Mouse (Mus musculus): ENCODE data around the gene St6galnac4.

The St6galnac4 gene

GRCm38 (mm10) chr2:32627266-32628043 lies 40.6 kb downstream of the St6galnac4 start:
- no peak for DNase-seq (ENCODE audit: low spot score)

GRCm38 (mm10) chr2:32628044-32628550 lies 41.2 kb downstream of the St6galnac4 start:
- no peak for DNase-seq (ENCODE audit: low spot score)

DNA sequence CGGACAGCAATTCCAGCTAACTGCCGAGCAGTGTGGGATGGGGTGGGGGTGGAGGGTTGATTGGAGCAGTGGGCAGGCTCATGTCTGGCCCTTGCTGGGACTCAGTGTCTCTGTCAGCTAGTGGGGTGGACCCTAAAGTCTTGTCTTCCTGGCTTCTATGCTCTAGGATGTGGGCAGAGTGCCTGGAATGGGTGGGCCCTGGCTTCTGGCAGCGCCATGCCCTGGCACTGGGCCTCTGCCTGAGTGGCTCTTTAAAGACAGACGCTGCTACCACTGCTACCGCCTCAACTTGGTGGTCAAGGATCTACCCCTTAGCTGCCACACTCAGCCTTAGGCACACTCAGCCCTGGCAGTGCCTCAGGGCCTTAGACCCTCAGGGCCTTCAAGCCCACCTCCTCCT lies 41.8 kb downstream of the St6galnac4 start:
- peak; percentile 67 for DNase-seq (ENCODE audit: low spot score)

- DNase-seq (ENCODE audit: low spot score) = peak; percentile 93
These were observed 42.5 kb downstream of the St6galnac4 start for GRCm38 (mm10) chr2:32629276-32629976.

DNA sequence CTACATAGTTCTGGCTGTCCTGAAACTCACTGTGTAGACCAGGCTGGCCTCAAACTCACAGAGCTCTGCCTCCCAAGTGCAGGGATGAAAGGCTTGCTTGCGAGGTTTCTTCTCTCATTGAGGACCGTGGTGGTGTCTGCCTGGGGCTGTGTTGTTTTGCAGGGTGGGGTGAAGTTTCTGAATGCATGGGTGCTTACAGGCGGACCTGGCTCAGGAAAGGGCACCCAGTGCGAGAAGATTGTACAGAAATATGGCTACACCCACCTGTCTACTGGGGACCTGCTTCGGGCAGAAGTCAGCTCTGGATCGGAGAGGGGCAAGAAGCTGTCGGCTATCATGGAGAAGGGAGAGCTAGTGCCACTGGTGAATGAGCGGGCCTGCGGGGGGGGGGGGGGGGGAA lies 43.1 kb downstream of the St6galnac4 start:
- DNase-seq (ENCODE audit: low spot score) = no peak

- DNase-seq (ENCODE audit: low spot score) = no peak
These were observed 44.2 kb downstream of the St6galnac4 start for GRCm38 (mm10) chr2:32631046-32631445.

- peak; percentile 91 for DNase-seq (ENCODE audit: low spot score)
These were observed 45.0 kb downstream of the St6galnac4 start for GRCm38 (mm10) chr2:32631737-32632394.

DNA sequence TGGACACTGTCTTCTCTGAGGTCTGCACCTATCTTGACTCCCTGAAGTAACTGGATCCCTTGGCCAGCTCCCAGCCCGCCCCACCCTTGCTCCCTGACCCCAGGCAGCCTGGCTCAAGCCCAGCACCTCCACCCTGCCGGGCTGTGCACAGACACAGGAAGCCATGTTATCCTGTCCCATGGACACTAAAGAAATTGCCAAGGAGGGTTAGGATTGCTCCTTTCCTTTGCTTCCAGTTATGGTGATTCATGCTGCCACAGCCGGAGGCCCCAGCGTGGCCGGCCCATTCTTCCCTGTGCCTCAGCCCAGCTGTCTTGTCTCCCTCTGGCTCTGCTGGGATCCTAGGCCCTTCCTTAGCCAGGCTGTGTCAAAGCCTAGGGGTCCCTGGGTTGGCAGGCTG lies 46.8 kb downstream of the St6galnac4 start:
- peak; percentile 52 for DNase-seq (ENCODE audit: low spot score)

DNA sequence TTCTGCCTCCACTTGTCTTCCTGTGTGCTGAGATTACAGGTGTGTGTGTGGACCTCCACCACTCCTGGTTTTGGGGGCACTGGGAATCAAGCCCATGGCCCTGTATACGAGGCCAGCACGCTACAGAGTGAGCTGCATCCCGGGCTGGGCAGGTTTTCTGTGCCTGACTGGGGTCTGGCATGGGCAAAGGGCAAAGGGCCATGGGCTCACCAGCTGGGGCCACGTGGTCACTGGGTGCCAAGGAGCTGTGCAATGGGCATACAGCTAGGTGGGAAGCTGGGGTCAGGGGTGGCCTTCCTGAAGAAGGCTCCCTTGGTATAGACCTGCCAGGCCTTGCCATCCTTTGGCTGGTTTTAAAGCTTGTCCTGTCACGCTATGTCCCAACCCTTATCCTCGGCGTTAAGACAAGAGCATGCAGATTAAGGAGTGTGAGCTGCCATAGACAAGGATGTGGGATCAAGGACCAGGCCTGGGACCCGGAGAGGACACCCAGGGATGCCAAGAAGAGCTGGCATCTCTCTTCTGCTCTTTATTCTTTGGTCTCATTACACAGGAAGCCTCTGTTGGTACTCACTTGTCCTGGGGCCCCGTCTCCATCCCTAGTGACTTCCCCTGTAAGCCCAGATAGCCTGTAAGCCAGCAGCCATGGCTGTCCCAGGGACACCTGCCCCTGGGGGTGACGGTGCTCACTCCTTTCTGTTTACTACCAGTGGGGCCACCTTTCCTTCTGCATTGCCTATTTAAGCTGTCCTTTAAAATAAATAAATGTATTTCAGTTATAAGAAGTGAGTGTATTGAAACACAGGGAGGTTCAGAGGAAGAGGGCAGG lies 47.6 kb downstream of the St6galnac4 start:
- no peak for DNase-seq (ENCODE audit: low spot score)

GRCm38 (mm10) chr2:32636617-32637016 lies 49.7 kb downstream of the St6galnac4 start:
- no peak for DNase-seq (ENCODE audit: low spot score)

GRCm38 (mm10) chr2:32637778-32638281 lies 50.9 kb downstream of the St6galnac4 start:
- DNase-seq (ENCODE audit: low spot score) = no peak

DNA sequence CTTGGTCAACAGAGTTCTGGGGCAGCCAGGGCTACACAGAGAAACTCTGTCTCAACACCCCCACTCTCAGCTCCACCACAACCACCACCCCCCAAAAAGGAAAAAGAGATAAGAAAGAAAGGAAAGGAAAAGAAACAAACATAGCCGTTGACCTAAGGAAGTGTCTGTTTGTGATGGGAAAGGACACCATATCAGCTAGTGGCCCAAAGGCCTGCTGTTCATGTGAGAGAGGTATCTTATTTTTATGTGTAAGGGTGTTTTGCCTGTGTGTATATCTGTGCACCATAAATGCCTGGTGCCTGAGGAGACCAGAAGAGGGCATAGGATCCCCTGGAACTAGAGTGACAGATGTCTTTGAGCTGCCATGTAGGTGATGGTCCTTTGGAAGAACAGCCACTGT lies 52.7 kb downstream of the St6galnac4 start:
- DNase-seq (ENCODE audit: low spot score) = no peak

- DNase-seq (ENCODE audit: low spot score) = no peak
These were observed 53.7 kb downstream of the St6galnac4 start for GRCm38 (mm10) chr2:32640550-32641051.

GRCm38 (mm10) chr2:32641810-32642209 lies 54.9 kb downstream of the St6galnac4 start:
- no peak for DNase-seq (ENCODE audit: low spot score)

DNA sequence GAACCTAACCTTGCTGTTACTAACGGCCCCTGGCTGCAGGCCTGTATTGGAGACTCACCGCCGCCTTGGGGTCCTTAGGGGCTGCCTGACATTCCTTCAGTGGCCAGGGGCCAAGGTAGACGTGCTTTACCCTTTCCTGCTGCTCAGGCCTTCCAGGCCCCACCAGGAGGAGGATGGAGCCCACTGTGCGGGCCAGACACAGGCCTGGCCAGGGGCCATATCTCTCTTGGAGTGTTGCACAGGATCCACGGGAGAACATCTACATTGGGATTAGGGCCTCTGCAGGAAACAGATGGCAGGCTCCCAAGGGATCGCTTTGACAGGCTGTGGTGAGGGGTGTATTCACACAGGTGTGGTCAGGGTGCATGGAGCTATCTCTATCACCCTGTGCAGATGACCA lies 55.9 kb downstream of the St6galnac4 start:
- DNase-seq (ENCODE audit: low spot score) = no peak

DNA sequence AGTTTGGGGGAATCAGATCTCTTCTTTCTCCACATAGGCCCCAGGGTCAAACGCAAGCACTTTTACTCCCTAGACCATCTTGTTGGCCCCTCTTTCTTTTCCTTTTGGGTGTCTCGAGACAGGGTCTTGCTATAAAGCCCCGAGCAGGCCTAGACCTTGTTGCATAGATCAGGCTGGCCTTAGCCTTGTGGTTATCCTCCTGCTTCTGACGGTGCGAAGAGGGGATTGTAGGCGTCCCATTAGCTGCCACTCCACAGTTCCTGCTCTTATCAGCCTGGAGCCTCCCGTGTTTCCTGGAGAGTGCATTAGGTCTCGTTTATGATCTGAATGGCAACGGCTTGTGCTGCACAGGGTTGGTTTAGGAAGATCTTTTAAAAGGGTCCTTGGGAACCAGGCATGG lies 57.2 kb downstream of the St6galnac4 start:
- no peak for DNase-seq (ENCODE audit: low spot score)

- no peak for DNase-seq (ENCODE audit: low spot score)
These were observed 58.0 kb downstream of the St6galnac4 start for GRCm38 (mm10) chr2:32644799-32645475.

GRCm38 (mm10) chr2:32645647-32646046 lies 58.8 kb downstream of the St6galnac4 start:
- DNase-seq (ENCODE audit: low spot score) = no peak

DNA sequence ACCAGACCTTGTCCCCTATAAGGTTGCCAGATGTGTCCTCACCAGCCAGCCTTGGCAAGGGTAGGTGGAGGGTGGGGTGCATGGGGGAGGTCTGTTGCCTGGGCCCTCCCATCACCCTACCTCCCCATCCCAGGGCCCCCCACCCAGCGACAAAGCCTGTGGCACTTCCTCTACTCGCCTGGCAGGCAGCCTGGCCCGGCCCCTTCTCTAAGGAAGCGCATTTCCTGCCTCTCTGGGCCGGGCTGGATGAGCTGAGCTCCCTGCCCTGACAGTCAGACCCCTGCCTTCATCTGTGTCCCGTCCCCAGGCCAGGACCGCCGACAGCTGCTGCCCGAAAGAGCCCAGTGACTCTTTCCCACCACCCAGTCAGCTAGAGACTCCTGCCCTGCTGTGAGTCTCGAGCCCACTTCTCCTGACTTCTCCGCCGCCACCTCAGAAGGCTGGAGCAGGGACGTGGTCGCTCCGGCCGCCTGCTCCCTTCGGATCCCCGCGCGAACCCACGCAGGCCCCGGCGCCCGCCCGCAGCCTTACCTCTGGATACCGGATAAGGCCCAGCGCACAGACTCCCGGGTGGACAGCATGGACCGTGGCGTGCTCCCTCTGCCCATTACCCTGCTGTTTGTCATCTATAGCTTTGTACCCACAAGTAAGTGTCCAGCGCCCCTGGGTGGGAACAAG lies 59.6 kb downstream of the St6galnac4 start, which contains the start of gene Eng:
Eng (plus strand) TSS at position 217 of the 678 bp plus-strand sequence.
- DNase-seq (ENCODE audit: low spot score) = no peak

- DNase-seq (ENCODE audit: low spot score) = no peak
These were observed 60.5 kb downstream of the St6galnac4 start for GRCm38 (mm10) chr2:32647366-32647765.
